Comparison of ENCODE assay signal across 8 mouse cellular contexts in genomic region chr10:59950716-59951191, GRCm38 (mm10). TPM values are rescaled to one million over a fixed set of nuclear protein-coding genes. Genes with fewer than 3 reads are reported as not detected.
A peak's percentile ranks its signal among the peaks of the same experiment; 100 is the strongest.
DNase-seq lines count a peak whose midpoint lies in the region; ATAC-seq and TF ChIP-seq lines count a peak whose summit lies in the region.

No protein-coding gene starts in this region.

- DNase-seq in CD8-positive naive resting alpha-beta T cell, adult 2 months (ENCODE audit: low read depth in 2 of 2, low spot score in 2 of 2) = peak; percentile 69 to 75
- peak; percentile 88 for DNase-seq in heart, postnatal 10 days
- peak; percentile 86 to 92 for DNase-seq in kidney, postnatal 4 days
- DNase-seq in lung, adult 2 months = peak; percentile 86
- peak; percentile 74 for DNase-seq in testis, postnatal 14 days (ENCODE audit: low spot score)

- H3K9me3 ChIP-seq in forebrain, embryonic 12.5 days = no peaks in the 10 kb centered on the region
- H3K9me3 ChIP-seq in neural tube, embryonic 15.5 days (replicated peaks) = no peaks in the 10 kb centered on the region

- H3K9ac ChIP-seq in forebrain, embryonic 12.5 days = peak overlapping the region; percentile 98
- H3K9ac ChIP-seq in neural tube, embryonic 15.5 days (replicated peaks) = peak overlapping the region; percentile 94

- 0 out of 2 replicates have a peak, but pooled peaks cover 4% of the 10 kb centered on the region for H3K36me3 ChIP-seq in forebrain, embryonic 12.5 days (replicated peaks)
- H3K36me3 ChIP-seq in neural tube, embryonic 15.5 days = no peaks in the 10 kb centered on the region

- under 1% methylated on average over 23 of the region's 23 CpGs for WGBS in forebrain, embryonic 12.5 days
- under 1% methylated on average over 23 of the region's 23 CpGs for WGBS in lung, adult 2 months
- under 1% methylated on average over 23 of the region's 23 CpGs for WGBS in neural tube, embryonic 15.5 days

- peaks cover 38% of the 10 kb centered on the region for H3K4me1 ChIP-seq in forebrain, embryonic 12.5 days
- H3K4me1 ChIP-seq in lung, adult 2 months (ENCODE audit: control insufficient read depth, insufficient read depth, low read length) = peaks cover 9% of the 10 kb centered on the region
- H3K4me1 ChIP-seq in neural tube, embryonic 15.5 days = peaks cover 33% of the 10 kb centered on the region

- H3K27me3 ChIP-seq in forebrain, embryonic 12.5 days = no peaks in the 10 kb centered on the region
- no peaks in the 10 kb centered on the region for H3K27me3 ChIP-seq in neural tube, embryonic 15.5 days (replicated peaks)

- H3K4me2 ChIP-seq in forebrain, embryonic 12.5 days = peak overlapping the region; percentile 86
- H3K4me2 ChIP-seq in neural tube, embryonic 15.5 days = peak overlapping the region; percentile 94

- ATAC-seq in cerebellum, adult (ENCODE audit: insufficient number of reproducible peaks, low FRiP score, low TSS enrichment) = peak; percentile 13; the same call in 1 of the 2 replicates
- ATAC-seq in forebrain, embryonic 12.5 days (ENCODE audit: low FRiP score) = peak; percentile 47
- ATAC-seq in neural tube, embryonic 15.5 days (ENCODE audit: low FRiP score) = peak; percentile 28

- intact Hi-C loops in heart, postnatal 10 days (cut with DNase I) = loop anchor here (1.0 to 2.0 kb wide), 4 partner anchors 34 to 55 kb away; partner anchors contain the start of genes Anapc16 and Ascc1

- peak; percentile 61 for TF ChIP-seq CTCF in lung, adult 2 months (IDR thresholded peaks at IDR 0.05; ENCODE audit: insufficient read depth, low read length)

- peak overlapping the region; percentile 79 for H3K4me3 ChIP-seq in forebrain, embryonic 12.5 days (replicated peaks)
- peak overlapping the region; percentile 88 for H3K4me3 ChIP-seq in lung, adult 2 months (replicated peaks; ENCODE audit: extremely low read depth, low read depth, low read length)
- H3K4me3 ChIP-seq in neural tube, embryonic 15.5 days (replicated peaks) = peak overlapping the region; percentile 69

- peak overlapping the region; percentile 96 for H3K27ac ChIP-seq in forebrain, embryonic 12.5 days
- H3K27ac ChIP-seq in neural tube, embryonic 15.5 days (replicated peaks) = peak overlapping the region; percentile 98

- TF ChIP-seq POLR2A in lung, adult 2 months (IDR thresholded peaks at IDR 0.05; ENCODE audit: borderline replicate concordance, extremely low read depth, low read depth, low read length) = peak; percentile 23; the same call in 1 of the 2 replicates

RNA-seq across cellular contexts. Expression of gene Ddit4, which starts 0.9 kb away (rescaled TPM):
- polyA plus RNA-seq in forebrain, embryonic 12.5 days (2016; fragmentation: Nextera tagmentation; extraction: Ambion mirVana) = 58.9 and 61.6 TPM in 2 replicates
- 100 to 1,000 TPM in 1 of 2 experiments, 10 to 100 TPM in 1; 65.8 to 116 TPM for total RNA-seq in heart, postnatal 10 days (2021)
- polyA plus RNA-seq in lung, adult 2 months (2012; rRNA removed) = 32.6 and 53.4 TPM in 2 replicates
- polyA plus RNA-seq in neural tube, embryonic 15.5 days (2015; fragmentation: Nextera tagmentation; extraction: Ambion mirVana) = 80.8 and 91.6 TPM in 2 replicates

RNA-seq across cellular contexts. Expression of gene Ascc1, which starts 51.9 kb away (rescaled TPM):
- polyA plus RNA-seq in forebrain, embryonic 12.5 days (2016; fragmentation: Nextera tagmentation; extraction: Ambion mirVana) = 38.5 and 38.6 TPM in 2 replicates
- 10 to 100 TPM; 20.8 to 22.8 TPM for total RNA-seq in heart, postnatal 10 days (2021)
- polyA plus RNA-seq in lung, adult 2 months (2012; rRNA removed) = 21.1 and 29.5 TPM in 2 replicates
- polyA plus RNA-seq in neural tube, embryonic 15.5 days (2015; fragmentation: Nextera tagmentation; extraction: Ambion mirVana) = 45.4 and 47.3 TPM in 2 replicates

RNA-seq across cellular contexts. Expression of gene Anapc16, which starts 52.2 kb away (rescaled TPM):
- 100 and 106 TPM in 2 replicates for polyA plus RNA-seq in forebrain, embryonic 12.5 days (2016; fragmentation: Nextera tagmentation; extraction: Ambion mirVana)
- 10 to 100 TPM; 73.8 to 83.7 TPM for total RNA-seq in heart, postnatal 10 days (2021)
- 61.1 and 64.5 TPM in 2 replicates for polyA plus RNA-seq in lung, adult 2 months (2012; rRNA removed)
- 106 TPM in 2 replicates for polyA plus RNA-seq in neural tube, embryonic 15.5 days (2015; fragmentation: Nextera tagmentation; extraction: Ambion mirVana)

Comparison
In these comparisons a context has a peak if more than half of its experiments do, and no peak if none do; other contexts are left out.
1. Peak in every context shown above with its lines: DNase-seq, ATAC-seq, H3K4me3 ChIP-seq and H3K27ac ChIP-seq.